Mouse (Mus musculus) B cell, adult 67 days (primary cell): ENCODE results near the gene Cct2. TPM values are rescaled to one million over a fixed set of nuclear protein-coding genes. Genes with fewer than 3 reads are reported as not detected.

ENCODE experiments used
- total RNA-seq, 2 experiments: library from RNA; stranded (reverse); gene quantifications; 4 replicates each; pipeline ENCODE4 v1.2.4; 2023

Gene Cct2
- 100 to 1,000 TPM; 237 to 257 TPM for total RNA-seq

DNA sequence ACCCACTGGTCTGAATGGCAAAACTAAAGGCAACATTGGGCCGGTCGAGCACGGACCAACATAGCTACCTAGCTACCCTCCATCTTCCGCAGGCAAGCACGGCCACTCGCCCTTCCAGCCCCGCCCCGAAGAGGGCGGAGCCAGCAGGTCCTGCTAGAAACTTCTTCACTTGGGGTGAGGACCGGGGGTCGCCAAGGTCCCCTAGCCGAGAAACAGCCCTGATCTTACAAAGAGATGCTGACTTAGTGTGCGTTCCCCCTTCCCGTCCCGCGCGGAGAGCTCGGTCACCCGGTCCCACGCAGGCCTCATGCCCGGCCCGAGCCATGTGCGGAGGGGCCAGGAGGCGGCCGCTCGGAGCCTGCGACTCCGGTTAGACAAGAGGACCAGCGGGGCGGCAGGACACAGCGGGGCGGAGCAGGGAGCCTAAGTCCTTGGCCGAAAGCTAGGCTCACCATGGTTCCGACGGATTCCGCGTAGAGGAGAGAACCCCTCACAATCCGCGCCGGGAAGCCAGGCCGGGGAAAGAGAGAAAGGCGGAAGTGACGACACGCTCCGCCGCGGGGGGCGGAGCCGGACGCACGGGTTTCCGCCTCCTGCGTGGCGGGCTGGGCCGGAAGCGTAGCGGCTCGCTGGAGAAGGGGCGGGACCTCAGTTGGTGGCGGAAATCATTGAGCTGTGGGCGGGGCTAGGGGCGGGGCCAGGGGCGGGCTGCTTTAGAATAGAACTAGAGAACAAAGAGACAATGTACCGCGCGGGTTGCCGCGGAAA lies at the start of gene Cct2:
Gene Cct2 (minus strand): TSS at position 561 of the 768 bp plus-strand sequence.

DNA sequence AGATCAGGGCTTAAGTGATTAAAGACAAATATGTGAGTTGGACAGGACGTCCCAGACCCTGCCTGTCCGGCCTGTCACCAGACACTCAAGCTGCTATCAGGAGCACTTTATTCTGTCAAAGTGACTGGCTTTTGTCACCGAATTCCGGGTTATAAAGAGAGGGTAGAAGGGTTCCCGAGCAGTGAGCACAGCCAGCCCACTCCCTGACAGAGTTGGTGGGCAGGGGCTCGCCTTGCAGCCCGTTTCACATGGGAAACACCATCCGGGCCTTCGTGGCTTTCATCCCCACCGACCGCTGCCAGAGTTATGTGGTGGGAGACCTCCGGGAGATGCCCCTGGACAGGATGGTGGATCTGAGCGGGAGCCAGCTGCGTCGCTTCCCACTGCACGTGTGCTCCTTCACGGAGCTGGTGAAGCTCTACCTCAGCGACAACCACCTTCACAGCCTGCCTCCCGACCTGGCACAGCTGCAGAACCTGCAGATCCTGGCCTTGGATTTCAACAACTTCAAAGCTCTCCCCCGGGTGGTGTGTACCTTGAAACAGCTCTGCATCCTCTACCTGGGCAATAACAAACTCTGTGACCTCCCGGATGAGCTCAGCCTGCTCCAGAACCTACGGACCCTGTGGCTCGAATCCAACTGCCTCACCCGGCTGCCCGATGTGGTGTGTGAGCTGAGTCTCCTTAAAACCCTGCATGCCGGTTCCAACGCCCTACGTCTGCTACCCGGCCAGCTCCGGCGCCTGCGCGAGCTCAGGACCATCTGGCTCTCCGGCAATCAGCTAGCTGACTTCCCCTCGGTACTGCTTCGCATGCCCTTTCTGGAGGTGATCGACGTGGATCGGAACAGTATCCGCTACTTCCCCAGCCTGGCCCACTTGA lies 18.2 kb downstream of the Cct2 start, which contains the start of gene Lrrc10:
Gene Lrrc10 (plus strand): TSS at position 167 of the 882 bp plus-strand sequence.

Other genes starting within 250 kb of the Cct2 start
- not detected for gene Myrfl, start 166.9 kb downstream of the Cct2 start, total RNA-seq
- gene Rab3ip, start 113.0 kb downstream of the Cct2 start, total RNA-seq, result 10 to 100 TPM; 41.1 to 47.6 TPM
- gene Gm10271, start 91.2 kb downstream of the Cct2 start, total RNA-seq, result not detected
- not detected for gene Best3, start 77.5 kb downstream of the Cct2 start, total RNA-seq
- not detected for gene Lrrc10, start 18.5 kb downstream of the Cct2 start, total RNA-seq
- 10 to 100 TPM; 26.7 to 28.1 TPM for gene Frs2, start 84.7 kb upstream of the Cct2 start, total RNA-seq
- gene Yeats4, start 160.7 kb upstream of the Cct2 start, total RNA-seq, result 100 to 1,000 TPM; 106 to 115 TPM
- not detected for gene 9530003J23Rik, start 174.9 kb upstream of the Cct2 start, total RNA-seq
- gene Lyz2, start 218.5 kb upstream of the Cct2 start, total RNA-seq, result 10 to 100 TPM in 1 of 2 experiments, 1 to 10 TPM in 1; 4.7 to 12.8 TPM
- gene Lyz1, start 229.1 kb upstream of the Cct2 start, total RNA-seq, result 1 to 10 TPM in 1 of 2 experiments, under 1 TPM in 1; 0.62 to 1.8 TPM